Mouse (Mus musculus) embryonic stem cell, embryonic (primary cell): ENCODE measurements around the gene Rpl29.

ENCODE experiments used
- CTCF ChIA-PET, 4 experiments: fragments of 300-600 bp in 2 of 4; fragments of 350-600 bp in 2 of 4; sonication (Branson Sonifier 250); formaldehyde crosslinking; loops; one replicate each; lab custom pipeline; 2022; ENCODE audit warnings: inconsistent platforms in 2 of 4; lab: Charles Lee
- POLR2A ChIA-PET, 4 experiments: fragments of 300-600 bp in 2 of 4; fragments of 350-600 bp in 2 of 4; sonication (Branson Sonifier 250); formaldehyde crosslinking; loops; one replicate each; lab custom pipeline; 2022; ENCODE audit warnings: antibody characterized with exemption in 4 of 4, inconsistent platforms in 1 of 4; lab: Charles Lee

Gene Rpl29

DNA sequence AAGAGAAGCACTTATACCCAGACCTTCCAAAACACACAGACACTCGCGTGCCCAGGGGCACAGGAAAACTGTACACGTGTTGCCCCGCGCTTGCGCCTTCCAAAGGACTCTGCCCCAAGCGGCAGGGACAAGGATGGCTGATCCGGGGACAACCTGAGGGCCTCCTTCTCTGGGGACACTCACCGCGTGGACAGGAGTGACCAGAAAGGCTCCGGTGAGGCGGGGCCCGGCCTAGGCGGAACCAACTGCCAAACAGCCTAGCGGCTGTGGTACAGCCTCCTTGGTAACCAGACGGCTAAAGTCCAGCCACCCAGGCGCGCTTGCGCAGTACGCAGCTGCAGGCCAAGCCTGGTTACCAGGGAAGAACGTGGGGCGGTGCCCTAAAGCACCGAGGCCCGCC lies 18.1 kb downstream of the Rpl29 start, which contains the start of the genes Abhd14b and Abhd14a:
TSS of gene Abhd14b (plus strand) at position 112 of the 400 bp plus-strand sequence.
TSS of gene Abhd14a (minus strand) at position 331 of the 400 bp plus-strand sequence.
- CTCF ChIA-PET = interaction anchor here in 3 of 4 experiments (0.9 to 7.4 kb wide), 16 partner anchors 9 to 236 kb away, joined by 3 to 86 read pairs (median 5); partner anchors contain the start of genes Parp3 (in 3 of the 3), Acy1 (in 2 of the 3), Rrp9 (in 2 of the 3) and Rpl29 (in 1 of the 3)
- POLR2A ChIA-PET = interaction anchor here (0.6 to 16.6 kb wide), 26 partner anchors 8 to 277 kb away, joined by 3 to 505 read pairs (median 4); partner anchors contain the start of genes Parp3 (in 3 of the 4), Rpl29 (in 3 of the 4), Acy1 (in 2 of the 4) and Rrp9 (in 2 of the 4)

DNA sequence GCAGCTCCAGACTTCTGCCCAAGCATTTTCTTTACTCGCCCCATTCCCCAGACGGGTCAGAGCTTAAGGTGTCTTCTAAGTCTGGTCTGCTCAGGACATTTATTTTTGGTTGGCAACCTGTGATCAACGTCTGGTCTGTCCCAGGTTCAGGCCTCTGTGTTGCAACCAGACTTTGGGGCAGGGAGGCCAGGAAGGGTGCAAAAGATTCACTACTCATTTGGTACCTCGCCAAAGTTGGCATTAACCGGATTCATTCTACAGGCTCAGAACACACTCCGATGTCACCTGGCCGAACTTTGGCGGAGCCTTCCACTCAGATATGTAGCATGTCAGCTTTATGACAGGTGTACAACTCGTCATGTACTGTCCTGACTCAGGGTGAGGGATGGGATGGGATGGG lies 18.7 kb downstream of the Rpl29 start:
- ChIA-PET CTCF (interaction anchor here in 3 of 4 experiments (0.5 to 7.4 kb wide), 18 partner anchors 9 to 299 kb away, joined by 3 to 86 read pairs (median 4); partner anchors contain the start of genes Acy1 (in 3 of the 3), Parp3 (in 3 of the 3), Rrp9 (in 2 of the 3) and Alas1 (in 1 of the 3)), POLR2A (interaction anchor here (0.5 to 16.6 kb wide), 28 partner anchors 9 to 278 kb away, joined by 3 to 505 read pairs (median 4); partner anchors contain the start of genes Parp3 (in 3 of the 4), Rpl29 (in 3 of the 4), Acy1 (in 2 of the 4) and Rrp9 (in 2 of the 4))

DNA sequence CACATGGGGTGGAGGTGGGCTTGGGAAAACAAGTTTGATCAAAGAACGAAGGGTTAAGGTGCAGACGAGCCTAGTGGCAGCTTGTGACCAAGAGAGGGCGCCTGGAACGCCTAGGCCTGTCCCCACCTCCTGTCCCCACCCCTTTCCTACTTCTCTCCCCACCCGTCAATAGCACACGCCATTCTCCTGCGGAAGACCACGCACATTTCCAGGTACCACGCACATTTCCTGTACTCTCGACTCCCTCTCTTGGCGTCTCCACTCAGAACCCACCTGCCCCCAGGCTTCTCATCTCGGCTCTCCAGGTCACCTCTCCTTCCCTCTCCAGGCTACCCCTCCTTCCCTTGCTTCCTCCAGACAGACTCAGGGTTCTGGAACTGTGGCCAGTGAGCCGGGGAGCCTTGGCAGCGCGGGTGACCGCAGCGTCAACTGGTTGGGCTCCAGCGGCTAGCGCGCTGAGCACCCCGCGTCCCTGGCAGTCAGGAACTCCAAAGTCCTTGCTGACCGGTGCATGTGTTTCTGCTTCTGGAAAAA lies 19.3 kb downstream of the Rpl29 start:
- CTCF ChIA-PET = interaction anchor here in 3 of 4 experiments (0.5 to 7.4 kb wide), 16 partner anchors 10 to 300 kb away, joined by 3 to 86 read pairs (median 4); partner anchors contain the start of genes Acy1 (in 3 of the 3), Parp3 (in 2 of the 3), Alas1 (in 1 of the 3) and Rpl29 (in 1 of the 3)
- POLR2A ChIA-PET = interaction anchor here (0.6 to 16.6 kb wide), 19 partner anchors 9 to 278 kb away, joined by 3 to 505 read pairs (median 4); partner anchors contain the start of genes Parp3 (in 3 of the 4), Rpl29 (in 3 of the 4), Acy1 (in 2 of the 4) and Rrp9 (in 2 of the 4)

DNA sequence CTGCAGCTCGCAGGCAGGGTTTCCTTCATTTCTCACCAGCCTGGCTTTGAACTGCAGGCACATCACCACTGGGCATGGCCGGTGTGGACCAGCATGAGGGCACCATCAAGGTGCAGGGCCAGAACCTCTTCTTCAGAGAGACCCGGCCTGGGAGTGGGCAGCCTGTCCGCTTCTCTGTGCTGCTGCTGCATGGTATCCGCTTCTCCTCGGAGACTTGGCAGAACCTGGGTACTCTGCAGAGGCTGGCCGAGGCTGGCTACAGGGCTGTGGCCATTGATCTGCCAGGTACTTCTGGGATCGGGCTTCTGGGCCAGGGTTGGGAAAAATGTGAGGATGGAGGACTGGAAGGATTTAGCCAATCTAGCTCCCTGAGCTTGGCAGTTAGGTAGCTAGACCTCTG lies 20.7 kb downstream of the Rpl29 start:
- POLR2A ChIA-PET = interaction anchor here in 3 of 4 experiments (0.7 to 16.6 kb wide), 20 partner anchors 8 to 280 kb away, joined by 3 to 505 read pairs (median 6); partner anchors contain the start of genes Acy1 (in 3 of the 3), Rpl29 (in 3 of the 3), Parp3 (in 2 of the 3) and Rrp9 (in 2 of the 3)
- CTCF ChIA-PET = interaction anchor here in 3 of 4 experiments (0.9 to 7.4 kb wide), 6 partner anchors 22 to 194 kb away, joined by 3 to 86 read pairs (median 7); partner anchors contain the start of genes Parp3 (in 3 of the 3) and Rrp9 (in 1 of the 3)

DNA sequence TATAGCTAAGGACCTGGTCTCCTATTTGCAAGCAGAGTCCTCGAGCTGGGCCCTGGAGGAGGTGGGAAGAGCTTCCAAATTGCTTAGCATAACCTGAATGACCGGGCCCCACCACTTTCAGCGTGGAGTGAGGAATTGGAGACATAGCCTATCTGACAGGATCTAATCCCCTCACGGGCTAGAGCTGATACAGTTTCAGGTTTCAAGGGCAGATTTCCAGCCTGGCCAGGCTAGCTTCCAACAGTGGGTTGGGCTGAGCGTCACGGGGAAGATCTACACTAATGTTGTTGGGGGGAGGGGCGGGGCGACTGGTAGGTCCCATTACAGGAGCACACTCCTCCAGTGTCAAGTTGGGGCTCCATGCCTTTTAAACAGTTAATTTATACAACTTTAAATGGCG lies 21.4 kb downstream of the Rpl29 start:
- ChIA-PET CTCF (interaction anchor here (0.6 to 7.4 kb wide), 7 partner anchors 21 to 384 kb away, joined by 3 to 86 read pairs (median 6); partner anchors contain the start of genes Parp3 (in 3 of the 4) and Rrp9 (in 1 of the 4)), POLR2A (interaction anchor here in 3 of 4 experiments (0.5 to 16.6 kb wide), 26 partner anchors 8 to 289 kb away, joined by 3 to 505 read pairs (median 5); partner anchors contain the start of genes Acy1 (in 3 of the 3), Rpl29 (in 3 of the 3), Parp3 (in 2 of the 3) and Rrp9 (in 2 of the 3))

DNA sequence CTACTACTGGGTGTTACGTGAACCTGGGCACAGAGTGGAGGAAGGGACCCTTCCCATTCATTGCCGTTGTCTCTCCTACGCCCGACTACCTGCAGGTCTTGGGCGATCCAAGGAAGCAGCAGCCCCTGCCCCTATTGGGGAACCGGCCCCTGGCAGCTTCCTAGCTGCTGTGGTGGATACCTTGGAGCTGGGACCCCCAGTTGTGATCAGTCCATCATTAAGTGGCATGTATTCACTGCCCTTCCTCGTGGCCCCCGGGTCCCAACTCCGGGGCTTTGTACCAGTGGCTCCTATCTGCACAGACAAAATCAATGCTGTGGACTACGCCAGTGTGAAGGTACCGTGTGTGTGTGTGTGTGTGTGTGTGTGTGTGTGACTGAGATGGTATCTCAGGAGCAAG lies 22.0 kb downstream of the Rpl29 start:
- ChIA-PET CTCF (interaction anchor here in 2 of 4 experiments (1.0 to 7.4 kb wide), 4 partner anchors 13 to 25 kb away, joined by 3 to 86 read pairs (median 7); partner anchors contain the start of genes Parp3 (in 2 of the 2), Acy1 (in 1 of the 2) and Rrp9 (in 1 of the 2)), POLR2A (interaction anchor here in 3 of 4 experiments (0.8 to 16.6 kb wide), 19 partner anchors 9 to 289 kb away, joined by 3 to 505 read pairs (median 6); partner anchors contain the start of genes Acy1 (in 3 of the 3), Rpl29 (in 3 of the 3), Parp3 (in 2 of the 3) and Rrp9 (in 2 of the 3))

DNA sequence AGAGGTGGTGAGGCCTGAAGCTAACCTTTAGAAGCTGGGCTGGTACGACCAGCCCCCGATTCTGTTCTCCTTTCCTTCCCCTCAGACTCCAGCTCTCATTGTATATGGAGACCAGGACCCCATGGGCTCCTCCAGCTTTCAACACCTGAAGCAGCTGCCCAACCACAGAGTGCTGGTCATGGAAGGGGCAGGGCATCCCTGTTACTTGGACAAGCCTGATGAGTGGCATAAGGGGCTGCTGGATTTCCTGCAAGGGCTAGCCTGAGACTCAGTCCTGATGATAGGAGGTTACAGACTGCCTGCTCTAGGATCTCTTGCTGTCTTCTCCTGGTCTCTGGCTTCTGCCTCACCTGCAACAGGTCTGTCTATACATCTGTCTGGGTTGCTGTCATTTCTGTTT lies 22.6 kb downstream of the Rpl29 start:
- ChIA-PET POLR2A (interaction anchor here in 3 of 4 experiments (0.6 to 16.6 kb wide), 14 partner anchors 8 to 210 kb away, joined by 3 to 505 read pairs (median 10); partner anchors contain the start of genes Rpl29 (in 3 of the 3), Acy1 (in 2 of the 3), Parp3 (in 2 of the 3) and Rrp9 (in 2 of the 3)), CTCF (interaction anchor here in 1 of 4 experiments (1.0 to 7.4 kb wide), 2 partner anchors 14 to 24 kb away, joined by 3 to 86 read pairs; partner anchors contain the start of genes Acy1, Parp3 and Rrp9)

DNA sequence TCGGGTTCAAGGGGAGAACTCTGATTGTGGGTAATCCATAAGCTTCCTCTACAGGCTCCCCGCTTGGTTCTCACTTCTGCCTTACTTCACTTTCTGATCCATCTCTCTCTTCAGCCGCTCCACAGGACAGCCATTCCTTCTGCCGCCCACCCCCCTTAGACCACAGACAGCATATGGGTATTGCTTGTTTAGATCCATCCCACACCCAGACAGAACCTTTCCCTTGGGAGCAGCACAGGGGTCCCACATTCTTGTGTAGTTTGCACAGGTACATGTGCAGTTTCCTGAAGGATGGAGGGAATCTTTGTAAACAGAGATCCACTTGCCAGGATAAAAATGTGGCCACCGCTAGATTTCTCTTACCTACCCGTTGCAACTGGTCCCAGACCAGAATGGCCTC lies 23.1 kb downstream of the Rpl29 start:
- ChIA-PET POLR2A (interaction anchor here (0.6 to 16.6 kb wide), 17 partner anchors 13 to 282 kb away, joined by 3 to 505 read pairs (median 5); partner anchors contain the start of genes Acy1 (in 3 of the 4), Rpl29 (in 3 of the 4), Parp3 (in 2 of the 4) and Rrp9 (in 2 of the 4)), CTCF (interaction anchor here in 2 of 4 experiments (1.3 to 7.4 kb wide), 3 partner anchors 24 to 31 kb away, joined by 6 to 86 read pairs (median 9); partner anchors contain the start of genes Parp3 (in 2 of the 2) and Rrp9 (in 1 of the 2))

DNA sequence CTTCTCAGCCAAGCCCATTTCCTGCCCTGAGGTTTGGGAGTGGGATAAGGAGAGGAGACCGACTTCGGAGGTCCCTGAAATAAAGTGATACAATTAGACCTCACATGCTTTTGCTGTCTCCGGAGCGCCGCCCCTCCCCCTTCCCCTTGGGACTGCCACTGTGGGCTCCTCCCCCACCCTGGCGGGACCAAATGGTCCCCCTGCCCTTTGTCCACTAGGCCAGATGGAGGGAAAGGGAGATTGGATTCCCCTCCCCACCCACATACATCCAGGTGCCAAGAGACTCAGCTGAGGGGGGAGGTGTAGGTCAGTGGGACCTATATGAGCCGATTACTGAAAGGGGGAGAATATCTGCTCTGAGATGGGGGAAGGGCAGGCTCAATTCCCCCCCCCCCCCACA lies 23.6 kb downstream of the Rpl29 start:
- POLR2A ChIA-PET = interaction anchor here (0.6 to 16.6 kb wide), 26 partner anchors 11 to 958 kb away, joined by 3 to 505 read pairs (median 5); partner anchors contain the start of genes Acy1 (in 3 of the 4), Rpl29 (in 3 of the 4), Parp3 (in 2 of the 4) and Rrp9 (in 2 of the 4)
- CTCF ChIA-PET = interaction anchor here in 3 of 4 experiments (0.6 to 7.4 kb wide), 9 partner anchors 15 to 241 kb away, joined by 3 to 86 read pairs (median 4); partner anchors contain the start of genes Parp3 (in 3 of the 3), Acy1 (in 1 of the 3) and Rrp9 (in 1 of the 3)

DNA sequence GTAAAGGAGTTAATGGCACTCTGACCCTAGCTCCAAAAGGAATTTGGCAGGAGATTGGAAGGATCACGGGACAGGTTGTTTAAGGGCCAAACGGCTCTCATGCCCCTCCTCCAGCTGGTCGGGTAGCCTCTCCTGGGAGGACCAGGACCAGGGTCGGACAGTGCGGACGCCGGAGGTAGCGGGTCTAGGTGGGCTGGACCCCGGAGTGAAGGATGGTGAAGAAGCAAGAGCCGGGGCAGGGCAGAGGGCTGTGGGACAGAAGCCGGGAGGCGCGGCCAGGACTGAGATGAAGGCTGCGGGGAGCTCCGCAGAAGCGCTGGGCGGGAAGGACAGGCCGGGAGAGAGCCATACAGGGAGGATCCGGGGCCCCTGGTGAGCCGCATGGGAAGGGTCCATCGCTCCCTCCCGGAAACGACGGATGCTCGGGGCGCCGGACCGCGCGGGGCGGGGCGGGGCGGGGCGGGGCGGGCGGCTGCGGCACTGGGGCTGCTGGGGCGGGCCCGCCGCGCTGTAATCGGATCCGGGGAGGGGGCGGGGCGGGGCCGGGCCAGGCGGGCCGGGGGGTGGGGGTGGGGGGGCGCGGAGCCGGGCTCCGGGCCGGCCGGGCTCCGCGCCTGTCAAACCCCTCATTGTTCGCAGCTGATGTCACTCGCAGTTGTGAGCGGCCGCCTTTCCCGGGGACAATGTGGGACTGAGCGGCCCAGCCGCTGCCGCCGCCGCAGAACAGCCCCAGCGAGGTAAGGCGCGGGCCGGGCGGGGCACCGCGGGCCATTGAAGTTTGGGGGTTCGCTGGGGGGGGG lies 24.2 kb downstream of the Rpl29 start, which contains the start of gene Pcbp4:
TSS of gene Pcbp4 (plus strand) at position 21 of the 800 bp plus-strand sequence.
- CTCF ChIA-PET = interaction anchor here in 3 of 4 experiments (0.6 to 7.4 kb wide), 14 partner anchors 8 to 307 kb away, joined by 3 to 86 read pairs (median 4); partner anchors contain the start of genes Parp3 (in 3 of the 3), Acy1 (in 1 of the 3) and Rrp9 (in 1 of the 3)

DNA sequence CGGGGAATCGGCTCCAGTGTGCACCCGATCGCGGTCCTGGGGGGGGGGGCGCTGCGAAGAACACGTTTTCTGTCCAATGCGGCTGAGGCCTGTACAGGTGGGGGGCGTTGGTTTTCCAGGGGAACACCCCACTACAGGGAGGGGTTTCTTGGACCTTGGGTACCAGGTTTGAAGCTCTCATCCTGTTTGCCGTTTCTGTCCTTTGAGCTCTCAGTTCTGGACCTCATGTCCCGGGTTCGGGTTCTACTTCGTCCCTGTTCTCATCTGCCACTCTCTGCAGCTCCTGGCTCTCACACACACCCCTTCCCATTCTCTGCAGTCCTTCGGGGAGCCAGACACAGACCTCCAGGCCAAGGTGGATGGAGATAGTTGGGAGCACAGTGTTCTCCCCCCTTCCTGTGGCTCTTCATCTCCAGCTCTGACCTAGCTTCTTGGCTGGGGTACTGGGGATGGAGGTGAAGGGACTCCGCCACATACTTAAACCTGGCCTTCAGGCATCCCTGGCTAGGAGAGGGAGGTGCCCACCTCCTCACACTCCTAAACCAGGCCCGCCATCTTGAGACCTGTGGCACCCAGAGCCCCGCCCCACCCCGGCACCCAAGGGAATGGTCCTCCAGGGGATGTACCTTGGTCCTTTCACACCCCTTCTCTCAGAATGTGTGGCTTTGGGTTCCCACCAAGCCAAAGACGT lies 25.0 kb downstream of the Rpl29 start:
- ChIA-PET CTCF (interaction anchor here in 3 of 4 experiments (0.6 to 7.4 kb wide), 11 partner anchors 16 to 307 kb away, joined by 3 to 86 read pairs (median 6); partner anchors contain the start of genes Parp3 (in 3 of the 3), Acy1 (in 1 of the 3) and Rrp9 (in 1 of the 3)), POLR2A (interaction anchor here (0.5 to 16.6 kb wide), 32 partner anchors 9 to 960 kb away, joined by 3 to 505 read pairs (median 4); partner anchors contain the start of genes Acy1 (in 3 of the 4), Rpl29 (in 3 of the 4), Gpr62 (in 2 of the 4) and Parp3 (in 2 of the 4))

More for the DNA sequence above, 24.2 kb downstream of the Rpl29 start, which contains the start of gene Pcbp4:
- POLR2A ChIA-PET = interaction anchor here (0.5 to 16.6 kb wide), 36 partner anchors 8 to 959 kb away, joined by 3 to 505 read pairs (median 4); partner anchors contain the start of genes Acy1 (in 4 of the 4), Rpl29 (in 3 of the 4), Gpr62 (in 2 of the 4) and Parp3 (in 2 of the 4)

DNA sequence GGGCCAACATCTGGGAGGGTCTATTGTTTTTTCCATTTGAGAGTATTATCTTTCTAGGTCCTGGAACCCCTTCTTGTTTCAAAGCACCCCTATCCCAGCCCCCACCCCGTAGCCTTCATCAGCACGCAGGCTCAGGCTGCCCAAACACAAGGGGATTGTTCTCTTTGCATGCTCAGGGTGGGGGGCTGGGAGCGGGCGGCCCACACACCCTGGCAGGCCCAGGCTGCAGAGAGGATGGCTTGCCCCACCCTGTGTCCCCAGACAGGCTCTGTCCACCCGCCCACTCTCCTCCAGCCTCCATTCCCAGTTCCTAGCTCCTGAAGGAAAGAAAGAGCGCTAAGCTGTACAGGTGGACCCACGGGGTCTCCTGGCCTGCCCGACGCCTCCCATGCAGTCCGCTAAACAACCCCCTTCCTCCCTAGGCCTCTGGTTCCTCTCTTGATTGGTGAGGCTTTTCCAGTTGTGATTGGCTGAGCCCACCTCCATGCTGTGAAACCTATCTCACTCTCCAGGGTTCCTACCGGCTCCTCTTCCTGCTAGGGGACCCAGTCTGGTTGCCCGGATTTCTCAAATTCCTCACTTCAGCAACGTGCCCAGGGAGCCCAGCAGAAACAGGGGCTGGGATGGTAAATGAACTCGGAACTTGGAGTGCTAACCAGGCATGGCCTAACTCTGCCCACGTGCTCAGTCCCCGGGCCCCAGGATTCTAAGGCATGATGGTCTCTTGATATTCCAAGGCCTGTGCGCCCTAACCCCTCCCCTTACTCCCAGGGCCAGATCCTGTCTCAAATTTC lies 25.8 kb downstream of the Rpl29 start:
- ChIA-PET POLR2A (interaction anchor here in 3 of 4 experiments (0.6 to 16.6 kb wide), 12 partner anchors 9 to 283 kb away, joined by 4 to 505 read pairs (median 8); partner anchors contain the start of genes Acy1 (in 2 of the 3), Parp3 (in 2 of the 3), Rpl29 (in 2 of the 3) and Rrp9 (in 2 of the 3)), CTCF (interaction anchor here in 3 of 4 experiments (0.6 to 2.7 kb wide), 4 partner anchors 22 to 278 kb away, joined by 3 to 9 read pairs (median 7); partner anchors contain the start of gene Parp3 (in 2 of the 3))

DNA sequence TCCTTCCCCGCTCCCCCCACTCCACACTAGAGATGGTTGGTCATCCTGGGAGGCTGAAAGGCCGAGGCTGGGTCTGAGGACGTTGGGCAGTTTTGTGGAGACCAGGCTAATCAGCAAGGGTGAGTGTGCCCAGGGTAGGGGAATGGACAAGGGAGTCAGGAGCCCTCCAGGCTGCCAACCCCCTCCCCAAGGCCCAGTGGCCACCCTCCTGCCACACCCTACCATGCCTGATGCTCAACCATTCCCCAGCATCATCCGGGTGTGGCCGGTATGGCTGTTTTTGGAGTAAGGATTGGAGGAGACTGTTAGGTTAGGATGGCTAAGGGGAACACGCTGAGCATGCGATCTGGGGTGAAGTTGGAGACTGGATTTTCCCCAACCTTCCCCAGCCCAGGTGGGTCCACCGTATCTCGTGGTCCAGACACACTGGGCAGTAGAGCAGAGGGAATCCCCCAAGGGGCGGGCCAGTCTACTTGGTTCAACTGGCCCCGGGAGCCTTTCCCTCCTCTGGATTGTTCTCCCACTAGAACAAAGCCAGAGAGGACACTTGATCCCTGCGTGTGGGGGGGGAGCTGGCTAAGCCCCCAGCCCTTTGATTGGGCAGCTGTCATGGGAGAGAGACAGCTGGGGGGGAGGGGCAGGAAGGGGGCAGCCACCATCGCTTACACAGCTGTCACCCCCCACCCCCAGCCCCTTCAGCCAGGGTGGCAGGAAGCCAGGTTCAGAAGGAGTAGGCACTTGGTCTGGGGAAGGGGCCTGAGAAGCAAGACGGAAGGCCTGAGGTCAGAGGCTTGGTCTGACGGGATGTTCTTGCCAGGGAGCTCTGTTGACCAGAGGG lies 27.3 kb downstream of the Rpl29 start:
- CTCF ChIA-PET = interaction anchor here in 3 of 4 experiments (0.6 to 3.2 kb wide), 3 partner anchors 18 to 20 kb away, joined by 4 to 14 read pairs (median 6); partner anchors contain the start of genes Parp3 (in 2 of the 3) and Rrp9 (in 1 of the 3)
- POLR2A ChIA-PET = interaction anchor here in 3 of 4 experiments (1.2 to 16.6 kb wide), 7 partner anchors 15 to 27 kb away, joined by 4 to 505 read pairs (median 7); partner anchors contain the start of genes Rpl29 (in 3 of the 3), Acy1 (in 2 of the 3) and Parp3 (in 1 of the 3)
